Mouse (Mus musculus): ENCODE measurements around the gene Tspan17. TPM values are rescaled to one million over a fixed set of nuclear protein-coding genes. Genes with fewer than 3 reads are reported as not detected.

The Tspan17 gene
- polyA plus RNA-seq, 1 experiment from 2014 or later = 1.5 TPM

DNA sequence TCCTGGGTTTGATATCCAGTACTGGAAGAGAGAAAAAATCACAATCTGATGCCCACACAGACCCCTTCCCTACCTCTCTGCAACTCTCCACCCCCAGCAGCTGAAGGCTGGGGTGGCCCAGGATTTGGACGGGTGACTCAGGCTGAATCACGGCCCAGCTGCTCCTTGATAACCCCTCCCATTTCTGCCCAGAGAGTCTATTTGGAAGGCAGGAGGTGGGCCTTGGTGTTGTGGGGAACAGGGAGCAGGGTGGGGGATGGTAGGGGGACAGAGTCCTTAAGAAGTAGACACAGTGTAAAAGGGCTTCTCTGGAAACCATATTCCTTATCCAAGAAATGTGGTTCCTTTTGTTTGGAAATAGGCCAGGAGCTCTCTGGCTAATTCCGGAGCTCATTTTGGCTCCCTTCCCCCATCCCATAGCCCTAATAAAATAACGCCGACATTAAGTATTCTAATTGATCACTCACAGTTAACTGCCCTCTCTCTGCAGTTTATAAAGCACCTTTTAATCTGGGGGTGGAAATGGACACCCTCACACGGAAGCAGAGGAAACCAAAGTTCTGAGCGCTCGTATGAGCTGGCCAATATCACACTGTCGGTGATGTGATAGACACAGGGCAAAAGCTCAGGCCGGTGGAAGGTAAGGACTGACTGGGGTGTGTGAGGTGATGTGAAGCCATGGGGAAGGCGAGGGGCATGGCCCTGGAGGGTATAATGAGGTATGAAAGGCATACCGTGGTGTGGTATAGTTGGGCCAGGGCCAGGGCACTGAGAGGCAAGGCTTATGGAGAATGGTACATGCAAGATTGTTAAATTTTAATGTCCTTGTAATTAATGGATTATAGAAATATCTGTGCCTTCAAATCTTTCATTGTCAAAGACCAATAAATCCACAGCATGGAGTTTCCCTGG is 34.8 kb upstream of the Tspan17 start:
- Histone ChIP-seq H3K9ac (no peak overlapping the region), H3K4me3 (replicated peaks) (no peak overlapping the region), H3K4me2 (no peak overlapping the region), H3K9me3 (replicated peaks) (no peaks in the 10 kb centered on the region), H3K4me1 (replicated peaks) (peaks cover 7% of the 10 kb centered on the region), H3K27ac (no peak overlapping the region), H3K36me3 (no peaks in the 10 kb centered on the region), H3K27me3 (peaks cover 92% of the 10 kb centered on the region)
- DNase-seq = no peak
- WGBS (ENCODE audit: insufficient replicate concordance) = 34% methylated on average over 12 of the region's 12 CpGs
- ATAC-seq (ENCODE audit: low read depth) = no peak

DNA sequence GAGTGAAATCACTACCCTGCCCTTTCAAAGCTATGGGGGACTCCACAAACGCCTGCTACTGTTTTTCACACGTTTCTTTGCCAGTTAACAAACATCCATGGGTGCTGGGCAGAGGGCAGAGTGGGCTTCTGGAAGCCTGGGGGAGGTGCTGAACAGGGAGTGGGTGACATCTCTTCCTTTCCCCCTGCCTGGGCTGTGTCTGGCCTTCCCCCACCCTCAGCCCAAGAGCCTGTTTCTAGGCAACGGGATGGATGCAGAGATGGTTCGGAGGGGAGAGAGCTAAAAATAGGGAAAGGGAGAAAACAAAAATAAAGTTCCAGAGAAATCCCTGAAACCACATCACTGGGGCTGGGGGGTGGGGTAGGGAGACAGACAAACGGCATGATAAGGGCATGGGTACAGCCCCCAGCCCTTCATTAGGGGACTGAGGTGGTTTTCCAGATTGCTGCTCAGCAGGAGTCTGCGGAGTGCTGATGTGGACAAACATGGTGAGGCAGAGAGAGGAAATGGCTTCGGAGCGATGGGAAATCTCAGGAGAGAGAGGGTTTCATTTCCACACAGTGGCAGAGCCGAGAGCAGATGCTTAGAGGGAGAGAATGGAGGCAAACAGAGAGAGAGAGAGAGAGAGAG is 33.9 kb upstream of the Tspan17 start:
- DNase-seq = no peak
- H3K9ac ChIP-seq = no peak overlapping the region
- no peak for ATAC-seq (ENCODE audit: low read depth)
- no peak overlapping the region for H3K4me3 ChIP-seq (replicated peaks)
- H3K4me1 ChIP-seq (replicated peaks) = peaks cover 2% of the 10 kb centered on the region; the same call in 1 of the 2 replicates
- H3K36me3 ChIP-seq = no peaks in the 10 kb centered on the region
- 16% methylated on average over 9 of the region's 9 CpGs for WGBS (ENCODE audit: insufficient replicate concordance)
- no peaks in the 10 kb centered on the region for H3K9me3 ChIP-seq (replicated peaks)
- H3K4me2 ChIP-seq = no peak overlapping the region
- no peak overlapping the region for H3K27ac ChIP-seq
- peaks cover 92% of the 10 kb centered on the region for H3K27me3 ChIP-seq

DNA sequence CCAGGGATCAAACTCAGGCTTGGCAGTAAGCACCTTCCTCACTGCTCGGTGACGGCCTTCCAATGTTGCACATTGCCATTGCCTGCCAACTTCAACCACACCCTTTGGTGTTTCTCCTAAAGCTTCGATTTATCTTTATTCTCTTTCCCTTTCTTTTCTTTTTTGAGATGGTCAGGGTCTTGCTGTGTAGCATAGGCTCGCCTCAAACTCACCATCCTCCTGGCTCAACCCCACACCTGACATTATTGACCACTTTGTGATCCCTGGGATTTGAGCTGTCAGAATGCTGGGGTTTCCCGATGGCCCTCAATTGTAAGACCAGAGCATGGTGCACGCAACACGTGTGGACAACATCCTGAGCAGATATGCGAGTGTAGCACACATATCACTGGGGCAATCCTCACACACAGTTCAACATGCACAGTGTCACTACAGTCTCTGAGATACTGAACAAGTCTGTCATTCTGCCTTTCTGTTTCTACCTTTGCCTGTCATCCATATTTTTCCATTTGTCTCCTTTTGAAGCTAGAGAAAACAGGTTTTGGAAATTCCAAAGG is 32.9 kb upstream of the Tspan17 start:
- no peak overlapping the region for H3K4me2 ChIP-seq
- DNase-seq = no peak
- no peaks in the 10 kb centered on the region for H3K9me3 ChIP-seq (replicated peaks)
- H3K27me3 ChIP-seq = peaks cover 90% of the 10 kb centered on the region
- no peak for ATAC-seq (ENCODE audit: low read depth)
- WGBS (ENCODE audit: insufficient replicate concordance) = 69% methylated on average over 8 of the region's 8 CpGs
- H3K4me1 ChIP-seq (replicated peaks) = peaks cover 2% of the 10 kb centered on the region; the same call in 1 of the 2 replicates
- H3K4me3 ChIP-seq (replicated peaks) = no peak overlapping the region
- H3K27ac ChIP-seq = no peak overlapping the region
- H3K36me3 ChIP-seq = no peaks in the 10 kb centered on the region
- H3K9ac ChIP-seq = no peak overlapping the region

DNA sequence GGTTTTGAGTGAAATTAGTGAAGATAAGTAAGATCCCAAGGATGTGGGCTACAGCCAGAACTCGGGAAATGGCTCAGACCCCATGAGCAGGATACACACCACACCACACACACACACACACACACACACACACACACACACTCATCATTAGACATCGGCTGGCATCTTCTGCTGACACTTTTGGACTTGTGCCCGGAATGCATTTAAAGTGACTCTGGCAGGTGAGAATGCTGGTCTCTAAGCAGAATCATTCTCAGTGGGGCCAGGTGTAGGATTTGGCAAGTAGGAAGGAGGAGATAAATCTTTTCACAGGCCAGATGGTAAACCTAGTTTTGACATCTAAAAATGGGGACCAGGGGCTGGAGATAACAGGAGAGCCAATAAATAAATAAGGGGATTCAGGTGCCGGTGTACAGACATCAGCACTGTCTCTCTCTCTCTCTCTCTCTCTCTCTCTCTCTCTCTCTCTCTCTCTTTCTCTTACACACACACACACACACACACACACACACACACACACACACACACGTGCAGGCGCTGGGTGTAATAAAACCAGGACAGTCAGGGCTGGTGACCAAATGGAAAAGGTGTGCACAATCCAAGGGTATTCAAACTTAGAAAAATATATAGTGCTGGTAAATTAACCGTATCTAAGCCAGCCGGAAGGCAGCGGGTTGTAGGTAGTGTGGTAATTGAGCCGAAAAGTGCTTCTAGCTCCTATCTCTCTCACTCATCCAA is 31.9 kb upstream of the Tspan17 start:
- H3K27ac ChIP-seq = no peak overlapping the region
- H3K9ac ChIP-seq = no peak overlapping the region
- H3K9me3 ChIP-seq (replicated peaks) = no peaks in the 10 kb centered on the region
- H3K4me3 ChIP-seq (replicated peaks) = no peak overlapping the region
- WGBS (ENCODE audit: insufficient replicate concordance) = 43% methylated on average over 10 of the region's 10 CpGs
- peaks cover 2% of the 10 kb centered on the region; the same call in 1 of the 2 replicates for H3K4me1 ChIP-seq (replicated peaks)
- no peaks in the 10 kb centered on the region for H3K36me3 ChIP-seq
- DNase-seq (no peak), ATAC-seq (ENCODE audit: low read depth) (no peak)
- H3K27me3 ChIP-seq = peaks cover 87% of the 10 kb centered on the region
- peak overlapping the region; percentile 50 for H3K4me2 ChIP-seq

DNA sequence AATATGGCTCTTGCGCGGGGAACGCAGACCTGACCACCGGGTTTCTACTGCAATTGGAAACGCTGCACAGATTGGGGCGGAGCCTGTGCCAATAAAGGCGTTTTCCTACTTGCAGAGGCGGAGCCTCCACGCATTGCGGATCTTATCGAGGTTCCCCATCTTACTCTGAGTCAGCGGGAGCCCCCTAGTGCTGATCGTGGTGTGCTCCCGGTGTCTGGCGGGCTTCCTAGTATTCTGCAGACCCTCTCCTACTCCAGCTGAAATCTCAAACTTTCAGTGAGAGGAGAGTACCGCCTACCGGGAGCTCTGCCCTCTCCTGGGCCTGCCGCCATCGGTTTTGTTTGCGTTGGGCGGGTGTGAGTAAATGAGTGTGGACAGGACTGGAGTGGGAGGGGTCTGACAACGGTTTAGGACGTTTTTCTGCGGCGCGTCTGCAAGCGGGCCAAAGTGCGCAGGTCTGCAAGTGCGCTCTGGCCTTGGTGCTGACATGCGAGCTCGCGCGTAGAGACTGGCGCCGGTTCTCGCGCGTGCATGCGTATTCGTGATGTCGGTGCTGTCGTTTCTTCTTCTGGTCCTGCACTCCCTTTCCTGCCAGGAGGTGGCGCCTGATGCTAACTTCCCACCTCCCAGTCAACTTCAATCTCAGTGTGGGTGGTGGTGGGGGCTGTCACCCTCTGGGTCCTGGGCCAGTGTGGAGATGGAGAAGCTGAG is 31.0 kb upstream of the Tspan17 start:
- Histone ChIP-seq H3K4me2 (peak overlapping the region; percentile 50), H3K4me3 (replicated peaks) (peak overlapping the region; percentile 30), H3K9ac (no peak overlapping the region), H3K36me3 (no peaks in the 10 kb centered on the region), H3K27ac (no peak overlapping the region), H3K4me1 (replicated peaks) (peaks cover 2% of the 10 kb centered on the region; the same call in 1 of the 2 replicates), H3K9me3 (replicated peaks) (no peaks in the 10 kb centered on the region), H3K27me3 (peaks cover 88% of the 10 kb centered on the region)
- peak; percentile 73 for ATAC-seq (ENCODE audit: low read depth)
- WGBS (ENCODE audit: insufficient replicate concordance) = under 1% methylated on average over 43 of the region's 43 CpGs
- peak; percentile 31 for DNase-seq

DNA sequence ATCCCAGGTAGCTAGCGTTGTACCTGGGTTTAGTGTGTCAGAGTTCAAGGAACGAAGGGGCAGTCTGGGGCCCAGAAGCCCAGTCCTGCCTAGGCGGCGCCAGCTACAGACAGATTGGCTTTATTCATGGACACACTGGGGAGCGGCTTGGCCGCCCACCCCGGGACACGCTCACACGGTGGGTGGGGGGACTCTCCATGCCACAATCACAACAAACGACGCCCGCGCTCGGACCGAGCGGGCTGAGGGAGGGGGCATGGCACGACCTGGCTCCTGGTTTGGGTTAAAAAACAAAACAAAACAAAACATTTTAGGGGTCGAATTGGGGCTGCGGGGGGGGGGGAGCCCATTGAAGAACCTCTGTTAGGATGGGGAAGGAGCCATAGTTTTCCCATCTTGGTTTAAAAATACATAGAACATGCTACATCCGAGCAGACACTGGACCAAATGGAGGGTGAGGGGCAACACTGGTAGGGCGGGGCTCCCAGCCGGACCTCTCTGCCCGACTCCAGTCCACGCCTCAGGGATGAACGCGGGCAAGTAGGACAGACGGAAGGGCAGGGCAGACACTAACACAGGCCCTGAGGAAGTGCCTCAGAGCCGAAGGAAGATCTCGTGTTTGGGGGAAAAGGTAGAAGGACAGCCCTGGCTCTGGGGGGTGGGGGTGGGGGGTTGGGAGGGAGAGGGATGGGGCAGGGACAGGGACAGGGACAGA is 30.3 kb upstream of the Tspan17 start:
- H3K4me3 ChIP-seq (replicated peaks) = no peak overlapping the region
- no peak for DNase-seq
- H3K27me3 ChIP-seq = peaks cover 89% of the 10 kb centered on the region
- peak overlapping the region; percentile 50; the same call in 1 of the 2 replicates for H3K4me2 ChIP-seq
- H3K9ac ChIP-seq = no peak overlapping the region
- H3K36me3 ChIP-seq = no peaks in the 10 kb centered on the region
- H3K9me3 ChIP-seq (replicated peaks) = no peaks in the 10 kb centered on the region
- WGBS (ENCODE audit: insufficient replicate concordance) = 6% methylated on average over 29 of the region's 29 CpGs
- no peak overlapping the region for H3K27ac ChIP-seq
- H3K4me1 ChIP-seq (replicated peaks) = peaks cover 2% of the 10 kb centered on the region; the same call in 1 of the 2 replicates
- ATAC-seq (ENCODE audit: low read depth) = no peak; the same call in 1 of the 2 replicates

DNA sequence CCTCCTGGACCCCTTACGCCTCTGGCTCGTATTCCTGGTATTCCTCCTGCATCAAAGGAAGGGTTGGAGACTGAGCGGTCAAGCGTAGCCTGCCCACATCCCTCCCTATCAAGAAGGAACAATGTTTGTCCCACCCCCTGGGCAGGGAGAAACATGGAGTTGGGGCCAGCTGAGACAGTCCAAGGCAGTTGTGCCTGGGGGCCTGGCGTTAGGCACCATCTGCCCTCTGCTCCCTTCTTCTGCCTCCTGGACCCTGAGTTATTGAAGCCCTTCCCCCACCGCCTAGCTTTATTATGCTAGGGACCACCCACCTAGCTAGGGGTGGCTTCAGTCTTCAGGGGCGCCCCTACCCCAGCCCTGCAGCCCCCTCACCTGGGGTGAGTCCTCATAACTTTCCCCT is 29.7 kb upstream of the Tspan17 start:
- H3K4me2 ChIP-seq = no peak overlapping the region
- no peak overlapping the region for H3K9ac ChIP-seq
- peaks cover 2% of the 10 kb centered on the region; the same call in 1 of the 2 replicates for H3K4me1 ChIP-seq (replicated peaks)
- no peaks in the 10 kb centered on the region for H3K9me3 ChIP-seq (replicated peaks)
- no peak for DNase-seq
- no peaks in the 10 kb centered on the region for H3K36me3 ChIP-seq
- 37% methylated on average over 7 of the region's 7 CpGs for whole genome bisulfite sequencing (ENCODE audit: insufficient replicate concordance)
- peaks cover 89% of the 10 kb centered on the region for H3K27me3 ChIP-seq
- ATAC-seq (ENCODE audit: low read depth) = no peak
- no peak overlapping the region for H3K27ac ChIP-seq
- no peak overlapping the region for H3K4me3 ChIP-seq (replicated peaks)

DNA sequence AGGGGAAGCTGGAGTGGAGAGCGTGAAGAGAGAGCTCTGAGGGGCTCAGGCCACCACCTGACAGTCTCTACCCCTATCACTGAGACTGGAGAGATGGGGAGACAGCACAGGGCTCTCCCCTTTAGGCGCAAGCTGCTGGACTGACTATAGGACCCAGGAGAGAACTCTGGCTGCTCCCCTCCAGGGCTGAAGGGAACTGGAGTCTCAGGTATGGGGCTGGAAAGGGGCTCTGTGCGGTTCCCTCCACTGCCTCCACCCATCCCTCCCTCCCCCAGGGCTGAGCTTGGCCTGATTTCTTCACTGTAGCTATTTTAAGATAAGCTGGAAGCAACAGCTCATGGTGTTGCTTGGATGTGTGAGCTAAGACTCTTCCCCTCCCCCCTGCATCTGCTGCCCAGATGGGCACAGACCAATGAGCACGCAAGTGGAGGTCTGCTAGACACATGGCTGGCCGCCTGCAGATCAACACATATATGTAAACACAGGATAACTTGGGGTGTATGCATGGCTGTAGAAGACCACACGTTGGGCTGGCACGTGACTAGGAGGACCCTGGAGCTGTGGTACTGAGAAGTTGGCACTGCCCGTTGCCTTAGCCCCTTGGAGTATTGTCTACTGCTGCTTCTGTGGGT is 28.9 kb upstream of the Tspan17 start:
- no peak overlapping the region for H3K9ac ChIP-seq
- H3K4me1 ChIP-seq (replicated peaks) = peaks cover 2% of the 10 kb centered on the region; the same call in 1 of the 2 replicates
- DNase-seq (no peak), ATAC-seq (ENCODE audit: low read depth) (no peak)
- no peaks in the 10 kb centered on the region for H3K36me3 ChIP-seq
- 56% methylated on average over 8 of the region's 8 CpGs for WGBS (ENCODE audit: insufficient replicate concordance)
- peaks cover 91% of the 10 kb centered on the region for H3K27me3 ChIP-seq
- no peak overlapping the region for H3K4me2 ChIP-seq
- no peak overlapping the region for H3K27ac ChIP-seq
- H3K4me3 ChIP-seq (replicated peaks) = no peak overlapping the region
- no peaks in the 10 kb centered on the region for H3K9me3 ChIP-seq (replicated peaks)

DNA sequence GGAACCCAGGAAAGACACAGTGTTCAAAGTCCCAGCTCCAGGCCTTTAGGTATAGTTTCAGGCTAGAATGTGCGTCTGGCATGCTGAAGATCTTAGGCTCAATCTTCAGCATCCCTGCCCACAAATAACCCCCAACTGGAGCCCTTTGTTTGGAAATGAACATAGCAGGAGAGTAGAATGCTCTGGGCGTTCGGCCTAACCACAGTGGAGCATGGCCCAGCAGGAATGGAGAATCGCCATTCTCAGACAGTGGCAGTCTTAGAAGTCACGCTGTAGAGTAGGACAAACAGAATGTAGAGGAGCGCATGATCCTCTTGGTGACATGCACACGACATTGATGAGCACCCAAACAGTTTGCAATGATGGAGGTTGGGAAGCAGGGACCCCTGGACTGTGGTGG is 28.3 kb upstream of the Tspan17 start:
- no peaks in the 10 kb centered on the region for H3K36me3 ChIP-seq
- WGBS (ENCODE audit: insufficient replicate concordance) = 57% methylated on average over 7 of the region's 7 CpGs
- no peak overlapping the region for H3K4me3 ChIP-seq (replicated peaks)
- no peak for ATAC-seq (ENCODE audit: low read depth)
- no peak overlapping the region for H3K4me2 ChIP-seq
- H3K27me3 ChIP-seq = peaks cover 92% of the 10 kb centered on the region
- no peaks in the 10 kb centered on the region for H3K9me3 ChIP-seq (replicated peaks)
- H3K4me1 ChIP-seq (replicated peaks) = peaks cover 6% of the 10 kb centered on the region
- no peak overlapping the region for H3K9ac ChIP-seq
- DNase-seq = no peak
- H3K27ac ChIP-seq = no peak overlapping the region

Data from liver, embryonic 13.5 days (tissue).